Mouse (Mus musculus) hindbrain, embryonic 15.5 days (tissue): ENCODE results near the gene Plekha7. TPM values are rescaled to one million over a fixed set of nuclear protein-coding genes. Genes with fewer than 3 reads are reported as not detected.

Experiments
- ATAC-seq: fragments of 200-750 bp; cut with Nextera tagmentation; 2 replicates; pipeline ENCODE4 v1.8.0; 2017; ENCODE audit warnings: low read depth, moderate number of reproducible peaks, moderate TSS enrichment; ENCODE audit not compliant: low FRiP score
- H3K27ac ChIP-seq: fragments of 300-500 bp; sonication (generic); replicated peaks from 2 replicates; pipeline ENCODE4 v1.5.1; 2015; ENCODE audit warnings: mild to moderate bottlenecking, inconsistent platforms
- H3K27me3 ChIP-seq: fragments of 300-500 bp; sonication (generic); 2 replicates; pipeline ENCODE4 v1.6.1; 2015; ENCODE audit warnings: control low read depth, inconsistent platforms
- H3K36me3 ChIP-seq: fragments of 300-500 bp; sonication (generic); 2 replicates; pipeline ENCODE4 v1.6.1; 2015; ENCODE audit warnings: control low read depth, inconsistent platforms
- H3K4me1 ChIP-seq: fragments of 300-500 bp; sonication (generic); replicated peaks from 2 replicates; pipeline ENCODE4 v1.6.1; 2015; ENCODE audit warnings: control low read depth, inconsistent platforms
- H3K4me2 ChIP-seq: fragments of 300-500 bp; sonication (generic); 2 replicates; pipeline ENCODE4 v1.6.1; 2015; ENCODE audit warnings: moderate library complexity, mild to moderate bottlenecking, inconsistent platforms
- H3K4me3 ChIP-seq: fragments of 300-500 bp; sonication (generic); 2 replicates; pipeline ENCODE4 v1.5.1; 2015; ENCODE audit warnings: mild to moderate bottlenecking, inconsistent platforms
- H3K9ac ChIP-seq: fragments of 300-500 bp; sonication (generic); 2 replicates; pipeline ENCODE4 v1.6.1; 2015; ENCODE audit warnings: inconsistent platforms
- H3K9me3 ChIP-seq: fragments of 300-500 bp; sonication (generic); 2 replicates; pipeline ENCODE4 v1.6.1; 2016; ENCODE audit warnings: control low read depth, inconsistent platforms
- WGBS: fragments of 180-500 bp; shearing (Covaris S2); methylation state at CpG from one replicate; pipeline ENCODE4 v1.1.7; 2015; 5-methylcytosine and 5-hydroxymethylcytosine counted together
- polyA plus RNA-seq: library from polyadenylated mRNA; unstranded; fragments of >200 nt; fragmentation: Nextera tagmentation; extraction: Ambion mirVana; gene quantifications from 2 replicates; pipeline ENCODE4 v1.2.1, GENCODE M21; 2015

The Plekha7 gene
- polyA plus RNA-seq, 1 experiment from 2014 or later, result 10.3 TPM

DNA sequence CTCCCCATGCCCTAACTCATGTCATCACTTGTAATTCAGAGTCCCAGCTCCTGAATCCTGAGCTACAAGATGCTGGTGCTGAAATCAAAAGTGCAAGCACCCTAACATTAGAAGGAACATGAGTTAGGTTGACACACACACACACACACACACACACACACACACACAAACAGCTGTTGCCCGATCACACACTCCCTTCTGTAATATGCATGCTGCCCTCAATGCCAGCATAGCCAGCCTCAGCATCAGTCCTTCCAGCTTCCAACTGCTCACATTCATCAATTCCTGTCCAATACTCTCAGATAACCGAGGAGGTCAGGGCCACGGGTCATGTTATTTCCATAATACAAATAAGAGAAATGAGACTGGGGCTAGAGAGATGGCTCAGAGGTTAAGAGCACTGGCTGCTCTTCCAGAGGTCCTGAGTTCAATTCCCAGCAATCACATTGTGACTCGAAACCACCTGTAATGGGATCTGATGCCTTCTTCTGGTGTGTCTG, 116.0 kb downstream of the Plekha7 start:
- Histone ChIP-seq H3K9me3 (no peaks in the 10 kb centered on the region), H3K27me3 (no peaks in the 10 kb centered on the region), H3K36me3 (no peaks in the 10 kb centered on the region), H3K4me2 (no peak overlapping the region), H3K27ac (no peak overlapping the region), H3K4me1 (peaks cover 9% of the 10 kb centered on the region), H3K4me3 (no peak overlapping the region), H3K9ac (no peak overlapping the region)
- no peak for ATAC-seq
- 53% methylated on average over 4 of the region's 4 CpGs for WGBS

DNA sequence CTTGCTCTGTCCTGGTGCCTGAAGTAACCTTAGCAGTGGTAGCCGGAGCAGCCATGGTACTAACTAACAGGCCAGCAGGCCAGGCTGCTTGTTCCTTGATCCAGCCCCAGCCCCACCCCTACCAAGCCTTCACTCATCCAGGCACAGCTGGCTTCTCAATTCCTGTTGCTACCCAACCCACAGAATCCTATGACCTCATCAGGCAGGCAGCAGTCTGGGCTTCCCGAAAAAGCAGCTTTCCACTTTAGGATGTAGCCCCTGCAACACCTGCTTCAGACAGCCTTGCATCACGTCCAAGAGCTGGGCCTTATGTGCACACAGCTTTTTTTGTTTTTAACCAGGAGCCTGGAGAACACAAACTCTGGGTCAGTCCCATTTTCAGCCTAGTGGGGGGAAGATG, 117.0 kb downstream of the Plekha7 start:
- Histone ChIP-seq H3K4me3 (no peak overlapping the region), H3K4me1 (peaks cover 18% of the 10 kb centered on the region), H3K27me3 (no peaks in the 10 kb centered on the region), H3K9ac (no peak overlapping the region), H3K36me3 (no peaks in the 10 kb centered on the region), H3K27ac (no peak overlapping the region), H3K4me2 (no peak overlapping the region), H3K9me3 (no peaks in the 10 kb centered on the region)
- 32% methylated on average over 3 of the region's 3 CpGs for WGBS
- 0 out of 2 replicates have a peak, but pooled peaks have one; percentile 36 for ATAC-seq

DNA sequence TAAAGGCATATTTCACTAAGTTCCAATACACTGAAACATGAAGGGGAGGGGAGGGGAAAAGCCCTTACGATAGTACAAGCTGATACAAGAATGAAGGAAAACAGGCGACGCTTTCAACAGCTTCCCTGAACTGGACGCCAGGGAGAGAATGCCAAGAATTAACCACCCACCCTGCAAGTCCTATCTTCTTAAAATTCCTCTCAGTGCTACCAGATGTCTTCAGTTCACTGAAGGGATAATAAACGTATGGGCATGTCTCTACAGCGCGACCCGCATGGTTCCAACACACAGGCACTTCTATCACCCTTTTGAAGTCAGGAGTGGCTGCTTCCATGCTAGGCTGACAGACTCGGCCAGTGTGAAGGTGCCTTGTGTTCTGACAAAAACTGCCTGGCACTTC, 118.5 kb downstream of the Plekha7 start:
- Histone ChIP-seq H3K9ac (no peak overlapping the region), H3K9me3 (no peaks in the 10 kb centered on the region), H3K27ac (no peak overlapping the region), H3K4me3 (no peak overlapping the region), H3K27me3 (no peaks in the 10 kb centered on the region), H3K4me2 (no peak overlapping the region), H3K4me1 (peaks cover 32% of the 10 kb centered on the region), H3K36me3 (no peaks in the 10 kb centered on the region)
- no peak for ATAC-seq
- 56% methylated on average over 9 of the region's 9 CpGs for WGBS

- Histone ChIP-seq H3K9me3 (no peaks in the 10 kb centered on the region), H3K27me3 (no peaks in the 10 kb centered on the region), H3K4me2 (no peak overlapping the region), H3K27ac (no peak overlapping the region), H3K36me3 (no peaks in the 10 kb centered on the region), H3K9ac (no peak overlapping the region), H3K4me1 (peaks cover 45% of the 10 kb centered on the region), H3K4me3 (no peak overlapping the region)
- WGBS, result 89% methylated on average over 5 of the region's 5 CpGs
- no peak for ATAC-seq
These were observed 119.8 kb downstream of the Plekha7 start for GRCm38 (mm10) chr7:116188391-116188790.

- 92% methylated on average over 3 of the region's 3 CpGs for WGBS
- ATAC-seq, result no peak
- Histone ChIP-seq H3K4me1 (peaks cover 48% of the 10 kb centered on the region), H3K4me2 (no peak overlapping the region), H3K9me3 (no peaks in the 10 kb centered on the region), H3K9ac (no peak overlapping the region), H3K4me3 (no peak overlapping the region), H3K27me3 (no peaks in the 10 kb centered on the region), H3K27ac (no peak overlapping the region), H3K36me3 (no peaks in the 10 kb centered on the region)
These were observed 120.7 kb downstream of the Plekha7 start for GRCm38 (mm10) chr7:116187521-116187920.

- Histone ChIP-seq H3K9me3 (no peaks in the 10 kb centered on the region), H3K27ac (no peak overlapping the region), H3K9ac (no peak overlapping the region), H3K4me3 (no peak overlapping the region), H3K27me3 (no peaks in the 10 kb centered on the region), H3K36me3 (no peaks in the 10 kb centered on the region), H3K4me2 (no peak overlapping the region), H3K4me1 (peaks cover 55% of the 10 kb centered on the region)
- WGBS, result 88% methylated on average over 1 of the region's 1 CpGs
- no peak for ATAC-seq
These were observed 121.3 kb downstream of the Plekha7 start for GRCm38 (mm10) chr7:116186847-116187246.

DNA sequence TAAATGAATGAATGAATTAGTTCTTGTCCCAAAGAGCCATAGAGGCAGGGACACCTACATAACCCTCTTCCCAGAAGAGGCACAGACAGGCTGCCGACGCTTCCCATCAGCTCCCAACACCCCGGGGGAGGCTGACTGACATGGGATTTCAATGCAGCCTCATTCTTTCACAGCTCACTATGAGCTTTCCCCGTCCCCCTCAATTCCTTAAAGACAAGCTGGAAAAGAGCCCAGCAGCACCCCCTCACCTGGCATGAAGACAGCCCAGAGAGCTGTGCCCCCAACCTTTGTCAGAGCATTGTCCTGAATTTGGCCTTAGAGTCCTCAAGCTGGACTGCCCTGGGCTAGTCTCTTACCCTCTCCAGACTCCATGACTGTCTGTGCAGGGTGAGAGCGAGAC, 122.0 kb downstream of the Plekha7 start:
- 25% methylated on average over 5 of the region's 5 CpGs for WGBS
- H3K9ac ChIP-seq, result no peak overlapping the region

DNA sequence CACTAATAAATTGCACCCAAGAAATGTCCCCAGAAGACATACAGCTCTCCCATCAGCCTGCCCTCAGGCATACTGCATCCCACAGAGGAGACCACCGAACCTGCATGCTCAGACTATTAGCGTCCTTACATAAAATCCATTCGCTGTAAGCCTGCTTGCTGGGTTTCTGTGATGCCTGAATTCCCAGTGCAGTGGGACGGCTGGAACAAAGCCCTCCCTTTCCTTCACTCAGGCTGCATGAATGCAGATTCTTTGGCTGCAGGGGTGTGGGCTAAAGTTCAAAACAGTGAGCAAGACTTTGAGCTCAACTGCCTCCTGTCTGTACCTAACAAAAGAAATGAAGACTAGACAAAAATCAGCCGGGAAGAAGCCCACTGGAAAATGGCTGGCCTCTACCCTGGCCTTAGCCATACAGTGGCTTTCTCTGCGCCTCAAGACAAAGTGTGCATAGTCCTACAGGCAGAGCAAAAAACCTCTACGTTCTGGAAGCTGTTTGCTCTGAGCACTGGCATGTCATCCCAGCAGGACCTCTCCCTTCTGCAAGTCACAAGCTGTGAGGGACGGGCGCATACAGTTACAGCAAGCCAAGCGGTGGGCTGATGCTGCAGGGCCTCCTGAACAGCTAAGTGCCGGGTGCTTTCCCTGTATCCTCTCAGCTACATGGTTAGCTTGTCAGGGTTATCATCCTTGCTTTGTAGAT, 123.7 kb downstream of the Plekha7 start:
- H3K4me2 ChIP-seq, result no peak overlapping the region
- ATAC-seq, result peak; percentile 35; the same call in 1 of the 2 replicates
- H3K36me3 ChIP-seq, result no peaks in the 10 kb centered on the region
- H3K27me3 ChIP-seq, result no peaks in the 10 kb centered on the region
- WGBS, result 11% methylated on average over 11 of the region's 11 CpGs
- no peak overlapping the region for H3K9ac ChIP-seq
- H3K4me3 ChIP-seq, result no peak overlapping the region
- H3K4me1 ChIP-seq, result peaks cover 48% of the 10 kb centered on the region
- H3K27ac ChIP-seq, result no peak overlapping the region
- H3K9me3 ChIP-seq, result no peaks in the 10 kb centered on the region

More for the DNA sequence above, 122.0 kb downstream of the Plekha7 start:
- no peak for ATAC-seq
- Histone ChIP-seq H3K4me2 (no peak overlapping the region), H3K27ac (no peak overlapping the region), H3K9me3 (no peaks in the 10 kb centered on the region), H3K4me3 (no peak overlapping the region), H3K36me3 (no peaks in the 10 kb centered on the region), H3K4me1 (peaks cover 54% of the 10 kb centered on the region), H3K27me3 (no peaks in the 10 kb centered on the region)

- no peak overlapping the region for H3K4me3 ChIP-seq
- no peak for ATAC-seq
These were observed 125.7 kb downstream of the Plekha7 start for GRCm38 (mm10) chr7:116182451-116182850.

DNA sequence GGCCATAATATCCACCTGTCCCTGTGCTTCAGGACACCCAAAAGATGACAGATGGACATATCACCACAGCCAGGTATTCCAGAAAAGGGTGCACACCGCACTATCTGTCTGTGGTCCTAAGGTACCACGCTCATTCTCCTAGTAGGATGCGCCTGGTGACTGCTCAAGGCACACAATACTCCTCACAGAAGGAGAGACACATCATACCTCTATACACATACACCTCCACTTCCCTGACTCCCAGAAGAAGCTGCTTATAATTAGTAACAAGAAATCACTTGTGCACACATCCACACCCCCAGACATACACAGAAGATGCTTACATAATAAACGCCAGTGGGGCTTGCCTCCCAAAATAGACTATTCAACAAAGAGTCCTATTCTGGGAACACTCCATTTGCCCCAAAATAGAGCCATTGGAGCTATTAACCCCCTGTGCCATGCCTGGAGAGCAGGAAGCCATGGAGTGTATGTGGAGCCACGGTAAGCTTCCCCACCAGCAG, 126.7 kb downstream of the Plekha7 start:
- H3K4me1 ChIP-seq, result peaks cover 41% of the 10 kb centered on the region
- H3K27ac ChIP-seq, result no peak overlapping the region
- H3K9ac ChIP-seq, result no peak overlapping the region
- ATAC-seq, result no peak
- H3K9me3 ChIP-seq, result no peaks in the 10 kb centered on the region
- no peak overlapping the region for H3K4me3 ChIP-seq
- no peaks in the 10 kb centered on the region for H3K27me3 ChIP-seq
- no peak overlapping the region for H3K4me2 ChIP-seq
- WGBS, result 90% methylated on average over 5 of the region's 5 CpGs
- no peaks in the 10 kb centered on the region for H3K36me3 ChIP-seq

More at GRCm38 (mm10) chr7:116182451-116182850, 125.7 kb downstream of the Plekha7 start:
- no peak overlapping the region for H3K9ac ChIP-seq
- no peaks in the 10 kb centered on the region for H3K36me3 ChIP-seq
- no peak overlapping the region for H3K27ac ChIP-seq
- peaks cover 48% of the 10 kb centered on the region for H3K4me1 ChIP-seq
- H3K4me2 ChIP-seq, result no peak overlapping the region
- no peaks in the 10 kb centered on the region for H3K27me3 ChIP-seq
- no peaks in the 10 kb centered on the region for H3K9me3 ChIP-seq
- WGBS, result 100% methylated on average over 1 of the region's 1 CpGs

- 92% methylated on average over 3 of the region's 3 CpGs for WGBS
- H3K27ac ChIP-seq, result no peak overlapping the region
- ATAC-seq, result no peak
These were observed 129.3 kb downstream of the Plekha7 start for GRCm38 (mm10) chr7:116178916-116179315.

GRCm38 (mm10) chr7:116172774-116173173, 135.4 kb downstream of the Plekha7 start:
- no peaks in the 10 kb centered on the region for H3K4me1 ChIP-seq
- no peak overlapping the region for H3K4me2 ChIP-seq
- no peaks in the 10 kb centered on the region for H3K36me3 ChIP-seq
- H3K27me3 ChIP-seq, result no peaks in the 10 kb centered on the region
- ATAC-seq, result peak; percentile 27; the same call in 1 of the 2 replicates
- no peak overlapping the region for H3K27ac ChIP-seq
- no peak overlapping the region for H3K9ac ChIP-seq
- whole genome bisulfite sequencing, result 47% methylated on average over 10 of the region's 10 CpGs
- H3K9me3 ChIP-seq, result no peaks in the 10 kb centered on the region
- no peak overlapping the region for H3K4me3 ChIP-seq

More at GRCm38 (mm10) chr7:116178916-116179315, 129.3 kb downstream of the Plekha7 start:
- H3K4me2 ChIP-seq, result no peak overlapping the region
- H3K9ac ChIP-seq, result no peak overlapping the region
- H3K27me3 ChIP-seq, result no peaks in the 10 kb centered on the region
- no peaks in the 10 kb centered on the region for H3K9me3 ChIP-seq
- H3K36me3 ChIP-seq, result no peaks in the 10 kb centered on the region
- H3K4me3 ChIP-seq, result no peak overlapping the region
- peaks cover 17% of the 10 kb centered on the region for H3K4me1 ChIP-seq
